Mouse (Mus musculus): ENCODE measurements around the gene Vmn1r17. TPM values are rescaled to one million over a fixed set of nuclear protein-coding genes. Genes with fewer than 3 reads are reported as not detected.
"Not testable (repeated sequence)": the region's sequence is repeated elsewhere in the genome, so short reads cannot be mapped to it uniquely, and the experiment has no call there.

The Vmn1r17 gene
- polyA plus RNA-seq (2015; fragmentation: Nextera tagmentation; extraction: Ambion mirVana): not detected in 2 replicates

DNA sequence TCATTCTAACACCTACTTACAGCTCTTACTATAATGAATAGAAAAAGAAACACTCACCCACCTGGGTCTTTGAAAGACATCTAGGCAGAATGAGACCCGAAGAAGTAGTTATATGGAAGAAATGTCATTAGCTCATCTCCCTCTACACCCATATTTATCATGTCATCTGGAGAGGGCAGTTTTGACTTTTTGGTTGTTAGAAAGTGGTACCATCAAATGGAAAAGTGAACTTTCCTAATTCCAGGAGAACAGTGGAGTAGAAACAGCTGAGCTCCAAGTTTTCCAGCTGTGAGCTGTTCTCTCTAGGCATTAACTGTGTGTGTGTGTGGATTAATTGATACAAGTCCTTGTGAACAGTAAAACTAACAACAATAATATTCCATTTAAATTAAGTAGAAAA, at the start of gene Vmn1r17:
Vmn1r17 (minus strand) TSS at position 101 of the 400 bp plus-strand sequence.
- no peaks in the 10 kb centered on the region for H3K27me3 ChIP-seq (ENCODE audit: control insufficient read depth, insufficient read depth, low read depth, low read length)
- WGBS: 91% methylated on average over 1 of the region's 1 CpGs

DNA sequence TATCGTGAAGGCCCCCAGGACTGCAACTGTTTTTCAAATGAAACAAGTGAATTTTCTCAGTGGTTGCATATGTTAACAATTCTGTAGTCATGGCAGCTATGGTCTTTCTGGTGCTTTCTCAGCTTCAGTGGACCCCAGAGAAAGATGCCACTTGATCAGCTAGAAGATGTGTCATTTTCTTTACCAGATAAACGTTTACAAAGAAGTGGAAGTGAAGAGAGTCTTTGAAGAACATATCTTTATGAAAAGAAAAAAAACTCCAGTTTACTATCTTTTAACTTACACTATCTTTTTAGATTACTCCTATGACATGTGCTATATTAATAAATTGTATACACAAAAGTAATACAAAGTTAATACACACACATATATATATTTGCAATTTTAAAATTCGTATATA, 40.0 kb upstream of the Vmn1r17 start, which contains the start of gene Vmn1r19:
Vmn1r19 (plus strand) TSS at position 301 of the 400 bp plus-strand sequence.
- H3K9me3 ChIP-seq (ENCODE audit: control insufficient read depth, low read length); H3K36me3 ChIP-seq (ENCODE audit: control insufficient read depth, insufficient read depth, low read length); H3K4me3 ChIP-seq (ENCODE audit: low read length); H3K9ac ChIP-seq (ENCODE audit: low read length); ATAC-seq (ENCODE audit: low read depth); H3K4me2 ChIP-seq (ENCODE audit: low read depth, low read length); H3K27me3 ChIP-seq (ENCODE audit: control insufficient read depth, insufficient read depth, low read depth, low read length); H3K27ac ChIP-seq (ENCODE audit: low read length); H3K4me1 ChIP-seq (replicated peaks; ENCODE audit: control insufficient read depth, insufficient read depth, low read length): not testable (repeated sequence)
- WGBS: 62% methylated on average over 3 of the region's 3 CpGs

More for the DNA sequence above, at the start of gene Vmn1r17:
- Histone ChIP-seq H3K4me2 (ENCODE audit: low read depth, low read length) (no peak within 1 kb of the TSS), H3K4me1 (replicated peaks; ENCODE audit: control insufficient read depth, insufficient read depth, low read length) (no peaks in the 10 kb centered on the region), H3K9me3 (ENCODE audit: control insufficient read depth, low read length) (no peaks in the 10 kb centered on the region), H3K4me3 (ENCODE audit: low read length) (no peak within 1 kb of the TSS), H3K9ac (ENCODE audit: low read length) (no peak within 1 kb of the TSS), H3K27ac (ENCODE audit: low read length) (no peak within 1 kb of the TSS), H3K36me3 (ENCODE audit: control insufficient read depth, insufficient read depth, low read length) (no peaks in the 10 kb centered on the region)
- no peak for ATAC-seq (ENCODE audit: low read depth)

DNA sequence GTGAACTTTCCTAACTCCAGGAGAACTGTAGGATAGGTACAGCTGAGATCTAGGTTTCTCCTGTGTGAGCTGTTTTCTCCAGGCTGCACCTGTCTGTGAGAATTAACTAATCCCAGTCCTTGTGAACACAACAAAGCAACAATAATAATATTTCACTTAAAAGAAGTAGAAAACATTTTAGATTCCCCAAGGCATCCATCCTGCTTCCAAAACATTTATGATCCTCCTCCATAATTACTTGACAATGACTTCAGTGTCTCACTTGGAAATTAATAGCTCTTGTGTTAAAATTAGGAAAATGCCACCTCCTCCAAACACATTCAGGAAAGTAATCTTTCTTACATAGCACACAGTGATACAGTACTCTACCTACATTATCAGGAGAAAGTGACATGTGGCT, 32.2 kb upstream of the Vmn1r17 start, which contains the start of gene Vmn1r18:
Vmn1r18 (minus strand) TSS at position 101 of the 400 bp plus-strand sequence.
- H3K4me2 ChIP-seq (ENCODE audit: low read depth, low read length): no peak within 1 kb of the TSS
- no peak for ATAC-seq (ENCODE audit: low read depth)
- H3K36me3 ChIP-seq (ENCODE audit: control insufficient read depth, insufficient read depth, low read length): no peaks in the 10 kb centered on the region
- no peak within 1 kb of the TSS for H3K9ac ChIP-seq (ENCODE audit: low read length)
- no peaks in the 10 kb centered on the region for H3K4me1 ChIP-seq (replicated peaks; ENCODE audit: control insufficient read depth, insufficient read depth, low read length)
- no peak within 1 kb of the TSS for H3K27ac ChIP-seq (ENCODE audit: low read length)
- H3K27me3 ChIP-seq (ENCODE audit: control insufficient read depth, insufficient read depth, low read depth, low read length): no peaks in the 10 kb centered on the region
- no peaks in the 10 kb centered on the region for H3K9me3 ChIP-seq (ENCODE audit: control insufficient read depth, low read length)
- H3K4me3 ChIP-seq (ENCODE audit: low read length): no peak within 1 kb of the TSS

DNA sequence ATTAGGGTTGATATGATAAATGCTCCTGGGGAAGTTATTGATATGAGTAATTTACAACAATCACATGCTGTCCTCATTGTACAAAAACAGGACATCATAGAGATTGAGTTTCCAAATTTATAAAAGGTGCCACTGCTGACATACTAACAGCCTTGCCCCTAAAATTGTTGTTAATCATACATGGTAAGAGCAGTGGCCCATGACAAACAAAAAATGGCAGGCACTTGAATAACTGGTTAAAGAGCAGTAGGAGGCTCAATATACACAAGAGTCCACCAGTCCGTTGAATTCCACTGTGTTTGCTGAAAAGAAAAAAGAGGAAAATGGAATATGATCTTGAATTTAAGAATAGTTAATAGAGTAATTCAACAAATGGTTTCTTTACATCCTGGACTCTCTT, 4.0 kb upstream of the Vmn1r17 start:
- no peaks in the 10 kb centered on the region for H3K27me3 ChIP-seq (ENCODE audit: control insufficient read depth, insufficient read depth, low read depth, low read length)
- WGBS: 75% methylated on average over 1 of the region's 1 CpGs
- ATAC-seq (ENCODE audit: low read depth): no peak

DNA sequence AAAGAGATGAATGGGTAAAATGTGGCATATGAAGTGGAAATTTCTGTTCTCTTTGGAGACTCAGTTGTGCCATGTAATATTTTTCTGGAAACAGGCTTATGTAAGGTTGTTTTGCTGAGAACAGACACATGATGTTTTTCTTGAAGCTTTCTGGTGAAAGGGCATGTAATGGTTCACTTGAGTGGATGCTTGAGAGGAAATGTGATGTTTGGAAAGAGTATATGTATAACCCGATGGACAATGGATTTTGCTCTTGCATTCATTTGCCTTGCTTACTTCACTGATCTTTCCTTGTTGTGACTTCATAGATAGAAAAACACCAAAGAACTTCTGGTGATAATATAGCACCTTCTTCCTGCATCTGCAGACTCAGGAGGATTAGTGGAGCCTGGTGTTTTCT, 2.3 kb upstream of the Vmn1r17 start:
- not testable (repeated sequence) for H3K27ac ChIP-seq (ENCODE audit: low read length); H3K4me1 ChIP-seq (replicated peaks; ENCODE audit: control insufficient read depth, insufficient read depth, low read length); H3K4me2 ChIP-seq (ENCODE audit: low read depth, low read length); H3K36me3 ChIP-seq (ENCODE audit: control insufficient read depth, insufficient read depth, low read length); H3K9me3 ChIP-seq (ENCODE audit: control insufficient read depth, low read length); ATAC-seq (ENCODE audit: low read depth); H3K9ac ChIP-seq (ENCODE audit: low read length); H3K27me3 ChIP-seq (ENCODE audit: control insufficient read depth, insufficient read depth, low read depth, low read length); H3K4me3 ChIP-seq (ENCODE audit: low read length)
- WGBS: 89% methylated on average over 1 of the region's 1 CpGs

More for the DNA sequence above, 4.0 kb upstream of the Vmn1r17 start:
- Histone ChIP-seq H3K4me2 (ENCODE audit: low read depth, low read length) (no peak overlapping the region), H3K4me3 (ENCODE audit: low read length) (no peak overlapping the region), H3K9ac (ENCODE audit: low read length) (no peak overlapping the region), H3K27ac (ENCODE audit: low read length) (no peak overlapping the region), H3K36me3 (ENCODE audit: control insufficient read depth, insufficient read depth, low read length) (no peaks in the 10 kb centered on the region), H3K9me3 (ENCODE audit: control insufficient read depth, low read length) (no peaks in the 10 kb centered on the region), H3K4me1 (replicated peaks; ENCODE audit: control insufficient read depth, insufficient read depth, low read length) (no peaks in the 10 kb centered on the region)

DNA sequence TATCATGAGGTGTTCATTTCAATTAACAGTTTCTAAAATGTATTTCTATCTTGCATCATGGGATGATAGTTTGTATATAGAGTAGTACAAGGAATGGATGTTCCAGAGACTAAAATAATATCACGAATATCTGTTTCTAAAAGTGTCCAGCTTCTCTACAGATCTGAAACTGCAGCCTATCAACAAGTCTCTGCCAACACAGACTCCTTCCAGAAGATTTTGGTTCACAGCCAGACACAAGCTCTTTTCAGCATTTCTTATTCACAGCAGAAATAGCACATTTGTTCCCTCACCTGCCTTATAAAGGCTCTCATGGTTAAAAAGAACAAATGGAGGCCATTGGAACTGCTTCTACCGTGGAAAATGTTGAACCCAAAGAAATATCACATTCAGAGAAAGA, 6.7 kb downstream of the Vmn1r17 start:
- WGBS: 56% methylated on average over 2 of the region's 2 CpGs
- Histone ChIP-seq H3K27ac (ENCODE audit: low read length) (no peak overlapping the region), H3K9ac (ENCODE audit: low read length) (no peak overlapping the region), H3K4me1 (replicated peaks; ENCODE audit: control insufficient read depth, insufficient read depth, low read length) (no peaks in the 10 kb centered on the region), H3K9me3 (ENCODE audit: control insufficient read depth, low read length) (no peaks in the 10 kb centered on the region), H3K27me3 (ENCODE audit: control insufficient read depth, insufficient read depth, low read depth, low read length) (no peaks in the 10 kb centered on the region), H3K4me3 (ENCODE audit: low read length) (no peak overlapping the region), H3K4me2 (ENCODE audit: low read depth, low read length) (no peak overlapping the region), H3K36me3 (ENCODE audit: control insufficient read depth, insufficient read depth, low read length) (no peaks in the 10 kb centered on the region)
- no peak for ATAC-seq (ENCODE audit: low read depth)

DNA sequence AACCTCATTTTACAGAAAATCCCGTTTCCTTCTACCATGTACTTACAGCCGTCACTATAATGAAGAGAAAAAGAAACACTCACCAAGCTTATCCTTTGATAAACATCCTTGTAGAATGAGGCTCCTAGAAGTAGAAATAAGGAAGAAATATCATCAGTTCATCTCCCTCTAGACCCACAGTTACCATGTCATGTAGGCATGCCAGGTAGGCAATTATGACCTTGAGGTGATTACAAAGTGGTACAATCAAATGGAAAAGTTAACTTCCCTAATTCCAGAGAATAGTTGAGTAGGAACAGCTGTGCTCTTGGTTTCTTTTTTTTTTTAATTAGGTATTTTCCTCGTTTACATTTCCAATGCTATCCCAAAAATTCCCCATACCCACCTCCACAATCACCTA, 34.1 kb downstream of the Vmn1r17 start, which contains the start of gene Vmn1r16:
Vmn1r16 (minus strand) TSS at position 101 of the 400 bp plus-strand sequence.
- ATAC-seq (ENCODE audit: low read depth): no peak

DNA sequence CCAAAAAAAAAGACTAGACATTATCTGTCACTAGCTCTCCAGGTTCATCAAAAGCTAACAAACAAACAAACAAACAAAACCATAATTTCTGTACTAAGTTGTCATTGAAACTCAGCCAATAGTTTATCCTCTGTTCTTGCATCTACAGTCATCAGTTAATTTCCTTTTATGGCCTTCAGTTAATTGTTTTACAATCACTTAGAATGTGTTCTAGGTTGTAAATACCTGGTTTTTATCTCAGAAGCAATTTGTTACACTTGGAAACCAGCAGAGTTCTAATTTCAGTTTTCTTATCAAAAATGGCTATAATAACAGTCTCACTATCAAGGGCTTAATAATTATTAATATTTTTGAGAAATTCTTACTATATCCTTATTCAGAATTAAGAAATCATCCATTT, 37.4 kb downstream of the Vmn1r17 start:
- Histone ChIP-seq H3K9me3 (ENCODE audit: control insufficient read depth, low read length) (no peaks in the 10 kb centered on the region), H3K4me1 (replicated peaks; ENCODE audit: control insufficient read depth, insufficient read depth, low read length) (no peaks in the 10 kb centered on the region), H3K36me3 (ENCODE audit: control insufficient read depth, insufficient read depth, low read length) (no peaks in the 10 kb centered on the region), H3K27ac (ENCODE audit: low read length) (no peak overlapping the region), H3K4me3 (ENCODE audit: low read length) (no peak overlapping the region), H3K4me2 (ENCODE audit: low read depth, low read length) (no peak overlapping the region), H3K9ac (ENCODE audit: low read length) (no peak overlapping the region), H3K27me3 (ENCODE audit: control insufficient read depth, insufficient read depth, low read depth, low read length) (no peaks in the 10 kb centered on the region)
- no peak for ATAC-seq (ENCODE audit: low read depth)

More for the DNA sequence above, 34.1 kb downstream of the Vmn1r17 start, which contains the start of gene Vmn1r16:
- Histone ChIP-seq H3K4me2 (ENCODE audit: low read depth, low read length) (no peak within 1 kb of the TSS), H3K27ac (ENCODE audit: low read length) (no peak within 1 kb of the TSS), H3K9me3 (ENCODE audit: control insufficient read depth, low read length) (no peaks in the 10 kb centered on the region), H3K9ac (ENCODE audit: low read length) (no peak within 1 kb of the TSS), H3K4me3 (ENCODE audit: low read length) (no peak within 1 kb of the TSS), H3K36me3 (ENCODE audit: control insufficient read depth, insufficient read depth, low read length) (no peaks in the 10 kb centered on the region), H3K4me1 (replicated peaks; ENCODE audit: control insufficient read depth, insufficient read depth, low read length) (no peaks in the 10 kb centered on the region), H3K27me3 (ENCODE audit: control insufficient read depth, insufficient read depth, low read depth, low read length) (no peaks in the 10 kb centered on the region)
- WGBS: 64% methylated on average over 3 of the region's 3 CpGs

Measured in lung, embryonic 16.5 days (tissue).